Mouse (Mus musculus) heart, postnatal 36 days (tissue): ENCODE results near the gene Ntn5. TPM values are rescaled to one million over a fixed set of nuclear protein-coding genes. Genes with fewer than 3 reads are reported as not detected.
A peak's percentile ranks its signal among the peaks of the same experiment; 100 is the strongest.
"Not testable (repeated sequence)": the region's sequence is repeated elsewhere in the genome, so short reads cannot be mapped to it uniquely, and the experiment has no call there.

Source experiments
- DNase-seq, 2 experiments: peaks; one replicate each; pipeline ENCODE4 v3.0.0; 2021 to 2022
- intact Hi-C: fragments of 180-260 bp; cut with DNase I; formaldehyde crosslinking; loops from one replicate; pipeline ENCODE4 v1.15.1; 2025
- total RNA-seq, 2 experiments: library from RNA; stranded (reverse); gene quantifications; 2 replicates each; pipeline ENCODE4 v1.2.3; 2021

Gene Ntn5
- total RNA-seq, 2 experiments from 2014 or later, result 0.22 TPM; not detected in 1

- DNase-seq, intact Hi-C loops: not testable (repeated sequence)
Measured at GRCm38 (mm10) chr7:45650484-45650883, 33.3 kb upstream of the Ntn5 start.

- no peak for DNase-seq
- intact Hi-C loops, result loop anchor here (2.0 kb wide), 1 partner anchor 20 kb away; no protein-coding TSS in a partner anchor
Measured at GRCm38 (mm10) chr7:45654424-45655047, 29.3 kb upstream of the Ntn5 start.

- intact Hi-C loops, result no loop called here
- DNase-seq, result no peak
Measured at GRCm38 (mm10) chr7:45660746-45661478, 22.9 kb upstream of the Ntn5 start.

- intact Hi-C loops, DNase-seq: not testable (repeated sequence)
Measured at GRCm38 (mm10) chr7:45661702-45662101, 22.1 kb upstream of the Ntn5 start.

GRCm38 (mm10) chr7:45665303-45666138, 18.3 kb upstream of the Ntn5 start:
- intact Hi-C loops, result no loop called here
- no peak for DNase-seq

DNA sequence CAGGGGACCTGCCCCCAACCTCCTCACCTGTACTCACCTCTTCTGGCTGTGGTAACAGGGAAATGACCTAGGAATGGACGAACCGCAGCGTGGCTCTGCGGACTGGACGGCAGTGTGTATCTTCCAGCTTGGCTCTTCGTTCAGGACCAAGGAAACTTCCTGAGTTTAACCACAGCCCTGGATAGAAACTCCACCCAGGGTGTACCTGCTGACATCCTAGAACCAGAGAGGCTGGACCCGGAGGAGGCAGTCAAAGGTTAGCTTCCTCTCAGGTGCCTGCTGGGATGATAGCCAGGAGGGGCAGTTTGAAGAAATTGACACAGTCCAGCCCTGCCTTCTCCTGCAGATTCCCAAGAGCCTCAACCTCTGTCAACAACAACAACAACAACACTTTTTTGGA, 17.7 kb upstream of the Ntn5 start, which contains the start of gene Fut2:
TSS of gene Fut2 (minus strand) at position 234 of the 400 bp plus-strand sequence.
- no peak for DNase-seq
- intact Hi-C loops, result no loop called here

DNA sequence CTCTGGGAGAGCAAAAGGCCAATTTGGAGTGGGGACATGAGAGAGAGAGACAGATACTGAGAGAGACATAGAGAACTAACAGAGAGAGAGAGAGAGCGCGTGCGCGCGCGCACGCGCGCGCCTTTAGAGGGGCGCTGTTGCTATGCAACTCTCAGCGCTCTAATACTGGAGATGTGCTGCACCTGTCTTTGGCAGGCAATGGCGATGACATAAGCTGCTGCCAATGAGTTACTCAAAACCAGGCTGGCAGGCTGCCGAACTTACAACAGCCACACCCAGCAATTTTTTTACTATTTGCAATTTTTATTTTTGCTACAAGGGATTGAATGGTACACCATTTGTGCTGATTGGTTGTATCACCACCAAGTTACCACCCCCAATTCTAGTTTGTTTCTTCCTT, 16.1 kb upstream of the Ntn5 start:
- intact Hi-C loops, result no loop called here
- no peak for DNase-seq

DNA sequence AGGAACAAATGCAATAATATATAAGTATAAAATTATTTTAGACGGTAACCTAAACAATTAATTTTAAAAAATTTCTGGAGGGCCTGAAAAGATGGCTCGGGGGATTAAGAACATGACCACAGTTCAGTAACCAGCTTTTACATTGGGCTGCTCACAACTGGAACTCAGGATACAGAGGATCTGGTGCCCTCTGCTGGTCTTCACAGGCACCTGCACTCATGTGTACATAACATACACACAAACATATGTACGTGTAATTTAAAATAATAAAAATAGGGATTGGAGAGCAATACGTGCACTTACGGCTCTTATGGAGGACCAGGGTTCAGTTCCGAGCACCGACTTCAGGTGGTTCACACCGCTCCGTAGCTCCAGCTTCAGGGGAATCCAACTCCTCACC, 14.9 kb upstream of the Ntn5 start:
- no peak for DNase-seq
- intact Hi-C loops, result no loop called here

- no peak for DNase-seq
- intact Hi-C loops, result no loop called here
Measured at GRCm38 (mm10) chr7:45677627-45678295, 6.1 kb upstream of the Ntn5 start.

DNA sequence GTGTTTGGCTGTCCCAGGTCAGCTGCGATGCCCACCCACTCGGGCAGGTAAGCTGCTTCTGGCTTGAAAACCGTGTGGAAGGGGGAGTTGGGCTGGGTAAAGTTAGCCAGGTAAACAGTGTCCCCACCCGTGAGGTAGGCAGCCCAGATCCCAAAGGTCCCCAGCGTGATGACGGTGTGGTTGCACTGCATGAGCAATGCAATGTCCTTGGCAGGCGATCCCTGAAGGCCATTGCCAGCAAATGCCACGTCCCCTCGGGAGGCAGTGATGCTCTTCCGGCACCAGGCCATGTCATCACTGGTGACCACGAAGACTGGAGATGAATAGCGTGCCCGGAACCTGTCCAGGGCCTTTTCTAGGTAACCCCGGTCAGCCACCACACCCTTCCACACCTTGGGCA, 5.3 kb upstream of the Ntn5 start:
- intact Hi-C loops, result no loop called here
- no peak for DNase-seq

DNA sequence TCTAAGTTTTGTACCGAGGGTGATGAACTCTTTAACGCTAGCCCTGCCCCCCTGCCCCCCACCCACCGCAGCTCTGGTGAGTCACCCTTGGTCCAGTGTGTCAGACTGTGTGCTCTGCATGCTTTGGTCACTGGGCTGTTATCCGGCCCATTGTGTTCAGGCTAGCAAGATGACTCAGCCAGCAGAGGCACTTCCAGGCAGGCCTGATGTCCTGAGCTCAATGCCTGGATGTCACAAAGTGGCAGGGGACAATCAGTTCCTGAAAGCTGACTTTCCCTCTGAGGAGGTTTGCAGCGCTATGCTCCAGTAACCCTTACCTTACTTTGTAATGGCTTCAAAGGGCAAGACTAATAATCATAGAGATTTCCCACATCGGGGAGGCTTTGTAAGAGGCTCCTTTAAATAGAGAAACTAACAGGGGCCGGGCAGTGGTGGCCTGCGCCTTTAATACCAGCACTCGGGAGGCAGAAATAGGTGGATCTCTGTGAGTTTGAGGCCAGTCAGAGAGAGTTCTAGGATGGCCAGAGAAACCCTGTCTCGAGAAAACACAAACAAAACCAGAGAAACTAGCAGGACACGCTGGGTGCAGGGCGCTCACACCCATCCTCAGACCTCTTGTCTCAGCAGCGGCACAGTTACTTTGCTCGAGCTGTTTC, 3.7 kb upstream of the Ntn5 start:
- intact Hi-C loops, result loop anchor here (5.0 kb wide), 1 partner anchor 123 kb away; no protein-coding TSS in a partner anchor
- peak; percentile 53 to 57 for DNase-seq

- DNase-seq, result peak; percentile 34 to 53
- intact Hi-C loops, result loop anchor here (5.0 kb wide), 1 partner anchor 124 kb away; no protein-coding TSS in a partner anchor
Measured at GRCm38 (mm10) chr7:45681046-45681736, 2.6 kb upstream of the Ntn5 start.

GRCm38 (mm10) chr7:45682144-45683126, 1.4 kb upstream of the Ntn5 start:
- intact Hi-C loops, result loop anchor here (1.0 to 5.0 kb wide), 4 partner anchors 40 to 125 kb away; no protein-coding TSS in a partner anchor
- DNase-seq, result peak; percentile 85 to 89

- DNase-seq, result no peak
- intact Hi-C loops, result no loop called here
Measured at GRCm38 (mm10) chr7:45685811-45686210, 2.0 kb downstream of the Ntn5 start.

DNA sequence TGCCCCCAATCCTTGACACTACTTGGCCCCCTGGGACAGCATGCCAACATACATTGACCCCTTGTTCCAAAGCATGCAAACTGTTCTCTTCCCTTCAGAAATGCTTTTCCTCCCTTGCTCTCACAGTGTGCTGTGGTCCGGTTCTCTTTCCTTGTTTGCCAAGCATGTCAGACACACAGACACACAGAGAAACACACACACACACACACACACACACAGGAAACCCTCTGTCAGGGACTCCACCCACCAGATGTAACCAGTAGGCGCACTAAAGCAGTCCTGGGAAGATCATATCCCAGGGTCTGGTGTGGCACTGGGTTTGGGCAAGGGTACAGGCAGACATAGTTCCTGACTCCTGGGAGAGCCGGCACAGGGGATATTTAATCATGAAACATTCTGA, 3.0 kb downstream of the Ntn5 start:
- no peak for DNase-seq
- intact Hi-C loops, result no loop called here

- no peak for DNase-seq
- intact Hi-C loops, result no loop called here
Measured at GRCm38 (mm10) chr7:45689099-45689498, 5.3 kb downstream of the Ntn5 start.

- intact Hi-C loops, result no loop called here
- no peak for DNase-seq
Measured at GRCm38 (mm10) chr7:45689800-45690199, 6.0 kb downstream of the Ntn5 start.

GRCm38 (mm10) chr7:45692364-45692763, 8.5 kb downstream of the Ntn5 start:
- no peak for DNase-seq
- intact Hi-C loops, result no loop called here
